Mouse (Mus musculus) 3134 (cell line): ENCODE measurements around the gene Klrg2.
"Not testable (repeated sequence)": the region's sequence is repeated elsewhere in the genome, so short reads cannot be mapped to it uniquely, and the experiment has no call there.

Source experiments
- DNase-seq: peaks from one replicate; pipeline ENCODE4 v3.0.0-alpha.2; 2011; ENCODE audit warnings: low spot score; ENCODE audit not compliant: insufficient read length; ENCODE audit errors: extremely low read depth

The Klrg2 gene

DNA sequence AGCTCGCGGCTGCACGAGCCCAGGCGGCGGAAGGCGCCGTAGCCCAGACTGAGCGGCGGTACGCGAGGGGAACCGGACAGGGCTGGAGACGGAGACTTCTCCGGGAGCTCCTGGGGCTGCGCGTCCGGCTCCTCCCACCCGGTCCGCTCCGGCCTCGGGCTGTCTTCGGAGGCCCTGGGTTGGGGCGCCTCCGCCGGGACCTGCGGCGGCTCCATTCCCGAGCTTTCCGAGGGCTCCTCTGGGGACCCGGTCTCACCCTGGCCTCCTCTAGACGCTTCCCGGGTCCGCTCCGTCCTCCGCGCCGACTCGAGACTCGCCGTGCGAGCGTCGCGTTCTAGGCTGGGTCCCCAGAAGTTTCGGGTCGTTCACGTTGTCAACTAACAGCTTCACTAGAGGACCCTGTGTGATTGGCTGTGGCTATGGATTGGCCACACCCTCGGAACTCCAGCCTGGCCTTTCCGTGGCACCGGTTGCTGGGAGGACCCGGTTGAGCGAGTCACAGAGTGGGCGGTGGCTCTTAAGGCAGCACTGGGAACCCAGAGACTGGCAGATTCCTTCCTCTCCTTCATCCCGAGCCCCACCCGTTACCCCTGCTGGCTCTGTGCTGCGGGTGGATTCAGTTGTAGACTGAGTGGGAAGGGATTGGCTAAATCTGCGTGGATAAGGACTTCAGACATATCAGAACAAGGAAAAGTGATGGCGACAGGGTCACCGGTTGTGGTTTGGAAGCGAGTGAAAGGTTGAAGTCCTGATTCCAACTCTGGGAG, at the start of gene Klrg2:
Klrg2 (minus strand) TSS at position 391 of the 767 bp plus-strand sequence.
- peak; percentile 93 for DNase-seq

DNA sequence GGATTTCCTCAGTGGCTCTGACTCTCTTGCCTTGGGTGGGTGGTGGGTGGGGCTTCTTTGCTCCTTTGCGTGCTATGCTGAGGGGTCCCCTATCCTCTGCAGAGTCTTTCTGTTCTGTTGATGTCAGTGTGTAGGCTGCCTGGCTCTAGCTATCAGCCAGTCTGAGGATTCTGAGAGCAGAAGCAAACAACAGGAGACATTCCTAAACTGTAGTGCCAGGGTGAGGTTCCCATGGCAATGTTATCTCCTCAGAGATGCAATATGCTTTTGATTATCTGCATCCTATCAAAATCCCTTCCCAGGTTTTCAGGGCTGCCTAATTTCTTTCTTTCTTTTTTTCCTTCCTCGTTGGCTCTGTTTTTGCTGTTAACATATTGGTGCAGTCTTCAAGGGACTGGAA, 45.5 kb upstream of the Klrg2 start:
- DNase-seq, result no peak

DNA sequence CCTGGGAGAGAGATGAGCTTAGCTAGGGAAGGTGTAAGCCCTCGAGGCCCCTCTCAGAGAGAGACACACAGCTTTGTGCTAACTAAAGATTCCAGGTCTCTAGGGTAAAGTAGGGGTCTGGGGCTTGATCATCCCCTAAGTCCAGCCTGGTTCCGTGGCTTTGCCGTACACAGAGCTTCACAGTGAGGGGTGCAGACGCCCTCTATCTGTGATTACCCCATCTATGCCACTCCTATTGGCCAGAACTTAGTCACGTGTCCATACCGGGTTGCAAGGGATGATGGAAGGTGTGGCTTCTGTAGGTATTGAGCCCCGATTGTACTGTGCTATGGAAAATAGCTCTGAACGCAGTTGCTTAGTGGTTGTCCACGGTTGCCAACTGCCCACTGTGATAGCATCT, 40.6 kb upstream of the Klrg2 start:
- DNase-seq, result no peak

DNA sequence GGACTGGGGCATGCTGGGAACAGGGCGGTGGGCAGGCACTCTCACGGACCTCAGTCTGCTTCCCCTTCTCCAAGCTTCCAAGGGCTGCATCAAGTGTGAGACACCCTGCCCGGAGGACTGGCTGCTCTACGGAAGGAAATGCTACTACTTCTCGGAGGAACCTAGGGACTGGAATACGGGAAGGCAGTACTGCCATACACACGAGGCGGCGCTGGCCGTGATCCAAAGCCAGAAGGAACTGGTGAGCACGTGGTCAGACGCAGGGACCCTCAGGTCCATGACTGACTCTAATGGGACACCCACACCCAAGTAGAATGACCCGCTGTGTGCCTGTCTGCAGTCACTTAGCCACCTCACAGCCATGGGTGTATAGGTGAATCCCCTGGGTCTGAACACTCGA, 39.7 kb upstream of the Klrg2 start:
- no peak for DNase-seq

DNA sequence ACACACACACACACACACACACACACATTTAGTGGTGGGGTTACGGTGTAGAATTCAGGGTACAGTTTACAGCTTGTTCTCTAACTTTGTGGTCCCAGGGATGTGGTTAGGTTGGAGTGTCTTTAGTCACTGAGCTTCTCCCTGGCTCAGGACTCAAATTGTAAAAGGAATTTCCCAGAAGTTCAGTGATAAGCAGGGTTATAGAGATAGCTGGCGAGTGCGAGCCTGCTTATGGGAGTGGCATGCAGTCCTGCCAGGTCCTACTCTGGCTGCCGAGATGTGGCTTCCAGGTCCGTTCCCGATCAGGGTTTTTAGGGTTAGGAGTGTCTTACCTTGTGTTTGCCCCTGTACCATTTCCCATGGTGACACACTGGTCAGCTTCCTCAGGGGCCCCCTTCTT, 39.2 kb upstream of the Klrg2 start:
- DNase-seq, result no peak

DNA sequence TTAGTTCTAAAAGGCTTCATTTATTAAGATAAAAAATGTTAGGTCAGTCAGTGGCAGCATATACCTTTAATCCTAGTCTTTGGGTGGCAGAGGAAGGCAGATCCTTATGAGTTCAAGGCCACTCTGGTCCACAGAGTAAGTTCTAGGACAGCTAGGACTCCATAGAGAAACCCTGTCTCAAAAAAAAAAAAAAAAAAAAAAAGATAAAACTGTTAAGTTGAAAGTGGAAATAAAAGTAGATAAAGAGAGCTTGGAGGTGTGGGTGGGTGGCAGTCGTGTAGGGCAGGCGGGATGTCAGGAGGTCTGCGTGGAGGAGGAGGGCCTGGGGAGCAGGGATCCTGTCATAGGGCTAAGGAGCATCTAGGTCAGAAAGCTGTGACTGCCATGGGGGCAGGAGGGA, 35.0 kb upstream of the Klrg2 start:
- DNase-seq, result no peak

DNA sequence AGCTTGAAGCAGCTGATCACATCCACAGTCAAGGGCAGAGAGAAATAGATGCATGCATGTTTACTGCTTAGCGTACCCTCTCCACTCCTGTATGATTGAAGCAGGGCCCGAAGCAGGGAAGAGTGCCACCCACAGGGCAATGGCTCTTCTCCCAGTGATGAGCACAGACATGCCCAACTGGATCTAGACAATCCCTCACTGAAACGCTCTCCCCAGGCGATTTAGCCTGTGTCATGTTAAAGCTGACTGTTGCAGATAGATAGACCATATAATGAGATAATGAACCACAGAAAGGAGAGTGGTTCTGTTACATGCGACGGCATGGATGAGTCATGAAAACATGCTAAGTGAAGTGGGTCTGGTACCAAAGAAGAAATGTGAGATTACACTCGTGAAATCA, 34.2 kb upstream of the Klrg2 start:
- DNase-seq, result no peak

DNA sequence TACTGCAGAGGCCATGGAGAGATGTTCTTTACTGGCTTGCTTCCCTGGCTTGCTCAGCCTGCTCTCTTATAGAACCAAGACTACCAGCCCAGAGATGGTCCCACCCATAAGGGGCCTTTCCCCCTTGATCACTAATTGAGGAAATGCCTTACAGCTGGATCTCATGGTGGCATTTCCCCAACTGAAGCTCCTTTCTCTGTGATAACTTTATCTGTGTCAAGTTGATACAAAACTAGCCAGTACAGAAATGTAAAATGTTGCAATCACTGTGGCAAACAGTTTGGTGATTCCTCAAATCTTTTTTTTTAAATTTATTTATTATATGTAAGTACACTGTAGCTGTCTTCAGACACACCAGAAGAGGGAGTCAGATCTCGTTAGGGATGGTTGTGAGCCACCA, 33.4 kb upstream of the Klrg2 start:
- not testable (repeated sequence) for DNase-seq

DNA sequence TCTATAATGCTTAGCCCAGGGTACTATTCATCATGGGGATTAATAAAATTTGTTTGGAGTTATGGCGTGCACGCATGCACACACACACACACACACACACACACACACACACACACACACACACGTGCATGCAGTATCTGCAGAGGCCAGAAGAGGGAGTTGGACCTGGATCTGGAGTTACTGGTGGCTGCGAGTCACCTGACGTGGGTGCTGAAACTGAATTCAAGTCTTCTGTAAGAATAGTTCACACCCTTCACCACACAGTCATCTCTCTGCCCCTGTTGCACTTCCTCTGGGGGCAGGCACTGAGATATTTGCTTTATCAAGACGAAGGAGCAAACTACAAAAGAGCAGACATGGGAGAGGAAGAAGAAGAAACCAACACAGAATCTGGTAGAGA, 32.5 kb upstream of the Klrg2 start:
- DNase-seq, result no peak

DNA sequence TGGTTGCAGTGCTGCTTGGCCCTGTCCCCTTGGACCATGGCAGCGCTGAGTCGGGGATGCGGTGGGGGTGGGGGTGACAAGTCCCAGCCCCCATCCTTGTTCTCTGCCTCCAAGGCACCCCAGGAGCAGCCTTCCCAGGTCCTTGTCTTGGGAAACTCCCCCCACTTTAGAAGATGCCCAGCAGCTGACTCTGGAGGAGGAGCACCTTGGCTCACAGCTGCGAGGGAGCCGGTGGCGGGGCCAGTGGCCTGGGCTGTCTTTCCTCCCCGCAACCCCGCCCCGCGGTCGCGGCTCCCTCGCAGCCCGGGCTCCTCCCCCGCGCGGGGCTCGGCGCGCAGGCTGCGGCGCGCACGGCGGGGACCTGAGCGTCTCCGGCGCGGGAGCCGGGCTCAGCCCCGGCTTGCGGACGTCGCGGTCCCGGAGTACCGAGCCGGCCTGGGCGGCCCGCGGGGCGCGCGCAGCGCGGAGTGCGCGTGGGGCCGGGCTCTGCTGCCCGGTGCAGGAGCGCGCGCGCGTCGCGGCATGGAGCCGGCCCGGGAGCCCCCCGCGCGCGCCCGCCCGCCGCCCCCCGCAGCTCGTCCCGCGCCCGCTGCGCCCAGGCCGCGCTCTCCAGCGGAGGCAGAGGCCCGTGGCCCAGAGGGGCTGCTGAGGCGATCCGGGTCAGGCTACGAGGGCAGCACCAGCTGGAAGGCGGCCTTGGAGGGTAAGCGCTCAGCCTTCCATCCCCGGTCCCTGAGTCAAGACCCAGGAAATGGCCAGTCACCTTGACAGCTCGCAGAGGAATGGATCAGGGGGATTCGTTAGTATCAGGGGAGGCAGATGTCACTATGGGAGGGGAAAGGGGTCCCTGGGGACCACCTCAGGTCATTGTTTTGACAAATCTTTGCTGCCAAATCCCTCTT, 25.9 kb upstream of the Klrg2 start, which contains the start of gene Clec2l:
Clec2l (plus strand) TSS at position 356 of the 902 bp plus-strand sequence.
- no peak for DNase-seq

DNA sequence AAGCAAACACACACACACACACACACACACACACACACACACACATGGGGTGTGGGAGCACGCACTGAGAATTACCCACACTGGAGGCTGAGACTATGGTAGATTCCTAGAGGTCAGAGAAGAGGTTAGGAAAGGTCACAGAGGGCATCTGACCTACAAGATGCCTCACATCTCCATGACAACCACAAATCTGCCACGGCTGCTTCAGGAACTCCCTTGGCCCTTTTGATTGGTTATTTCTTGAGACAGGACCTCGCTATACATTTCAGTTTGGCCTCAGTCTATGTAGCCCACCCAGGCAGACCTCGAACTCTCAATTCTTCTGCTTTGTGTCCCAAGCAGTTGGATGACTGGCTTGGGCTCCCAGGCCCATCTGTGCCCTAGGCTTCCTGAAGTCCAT, 24.6 kb upstream of the Klrg2 start:
- DNase-seq, result no peak

DNA sequence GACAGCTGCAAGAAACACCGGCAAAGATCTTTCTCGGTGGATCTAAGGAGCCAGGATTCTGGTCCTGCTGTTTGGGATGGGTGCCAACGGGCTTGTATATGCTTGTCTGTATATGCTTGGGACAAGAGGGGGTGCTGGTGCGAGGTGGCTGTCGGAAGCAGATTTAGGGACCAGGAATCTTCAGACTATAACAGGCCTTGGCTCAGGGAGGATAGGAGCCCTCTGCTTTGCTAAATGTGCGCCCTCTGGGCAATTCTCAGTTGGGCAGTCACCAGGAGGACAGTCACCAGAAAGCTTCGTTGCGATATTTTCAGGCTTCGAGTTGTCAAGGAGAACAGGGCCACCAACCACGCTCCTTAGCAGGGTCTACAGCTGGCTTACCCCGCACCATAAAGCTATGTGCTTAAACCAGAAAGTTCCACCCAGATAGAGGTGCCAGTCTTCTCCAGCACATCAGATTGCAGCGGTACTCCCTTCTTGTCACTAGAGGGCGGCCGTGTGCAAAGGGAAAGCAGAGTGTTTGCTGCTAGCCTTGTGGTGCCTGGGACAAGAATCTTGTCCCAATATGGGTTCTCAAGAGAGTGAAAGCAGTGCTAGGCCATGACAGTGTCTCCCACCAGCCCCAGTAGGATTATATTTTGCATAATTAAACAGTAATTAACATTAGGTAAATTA, 13.4 kb upstream of the Klrg2 start:
- DNase-seq, result peak; percentile 26

DNA sequence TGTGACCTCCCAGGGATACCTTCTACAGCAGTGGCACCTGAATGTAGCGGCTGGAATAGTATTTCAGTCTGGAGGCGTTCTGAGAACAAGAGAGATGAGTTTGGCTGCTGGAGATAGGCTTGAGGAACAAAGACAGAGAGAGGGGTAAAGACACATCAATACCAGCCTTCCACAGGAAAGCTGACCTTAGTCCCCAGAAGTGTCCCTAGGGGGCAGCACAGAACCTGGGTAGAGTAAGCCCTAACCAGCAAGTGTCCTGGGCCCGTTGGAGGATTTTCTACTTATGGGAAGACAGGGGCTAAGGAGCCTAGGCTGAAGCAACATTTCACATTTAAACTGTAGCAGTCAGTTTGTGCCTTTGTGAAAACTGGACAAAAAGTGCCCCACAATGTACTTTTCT, 12.5 kb upstream of the Klrg2 start:
- DNase-seq, result no peak

DNA sequence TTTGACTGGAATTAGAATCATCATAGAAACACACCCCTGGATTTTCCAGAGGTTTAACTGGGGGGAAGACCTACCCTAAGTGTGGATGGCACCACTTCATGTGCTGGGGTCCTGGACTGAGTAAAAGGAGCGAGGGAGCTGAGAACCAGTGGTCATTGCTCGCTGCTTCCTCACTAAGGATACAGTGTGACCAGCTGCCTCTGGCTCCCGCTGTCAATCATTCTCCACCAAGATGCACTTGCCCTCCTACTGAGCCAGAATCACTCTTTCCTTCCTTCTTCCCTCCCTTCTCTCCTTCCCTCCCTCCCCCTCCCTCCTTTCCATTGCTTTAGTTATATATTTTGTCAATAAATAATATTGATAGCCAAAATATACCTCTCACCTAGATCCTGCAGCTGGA, 6.0 kb upstream of the Klrg2 start:
- no peak for DNase-seq

DNA sequence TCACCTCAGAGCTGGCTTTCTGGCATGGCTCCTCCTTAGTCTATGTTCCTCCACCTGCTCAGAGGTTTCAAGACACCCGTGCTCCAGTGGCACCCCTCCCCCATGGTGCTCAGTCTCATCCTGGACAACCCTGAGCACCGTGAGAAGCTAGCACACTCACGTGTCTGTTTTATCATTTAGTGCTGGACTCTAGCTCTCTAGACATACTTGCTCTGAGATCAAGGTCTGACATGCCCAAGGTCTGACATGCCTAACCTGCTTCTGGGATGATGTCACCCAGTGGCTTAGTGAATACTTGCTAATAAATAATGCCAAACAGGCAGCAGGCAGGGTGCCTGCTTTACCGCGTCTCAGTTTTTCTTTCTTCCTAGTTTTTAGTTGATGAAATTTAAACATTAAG, 5.6 kb upstream of the Klrg2 start:
- no peak for DNase-seq

DNA sequence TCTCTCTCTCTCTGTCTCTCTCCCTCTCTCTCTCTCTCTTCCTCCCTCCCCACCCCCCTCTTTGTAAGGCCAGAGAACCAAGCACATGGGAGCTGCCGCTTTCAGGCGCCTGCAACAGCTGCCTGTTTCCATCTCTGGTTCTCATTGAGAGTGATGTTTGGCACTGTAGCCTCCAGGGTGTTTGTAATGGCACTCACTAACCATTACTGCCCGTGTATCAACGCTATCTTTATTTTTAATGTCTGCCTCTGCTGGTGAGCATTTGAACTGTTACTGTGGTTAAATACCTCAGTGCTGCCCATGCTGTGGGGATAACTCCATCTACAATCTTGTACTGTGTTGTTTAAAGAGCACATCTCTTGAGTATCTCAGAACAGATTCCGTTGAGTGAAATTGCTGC, 4.6 kb upstream of the Klrg2 start:
- no peak for DNase-seq

DNA sequence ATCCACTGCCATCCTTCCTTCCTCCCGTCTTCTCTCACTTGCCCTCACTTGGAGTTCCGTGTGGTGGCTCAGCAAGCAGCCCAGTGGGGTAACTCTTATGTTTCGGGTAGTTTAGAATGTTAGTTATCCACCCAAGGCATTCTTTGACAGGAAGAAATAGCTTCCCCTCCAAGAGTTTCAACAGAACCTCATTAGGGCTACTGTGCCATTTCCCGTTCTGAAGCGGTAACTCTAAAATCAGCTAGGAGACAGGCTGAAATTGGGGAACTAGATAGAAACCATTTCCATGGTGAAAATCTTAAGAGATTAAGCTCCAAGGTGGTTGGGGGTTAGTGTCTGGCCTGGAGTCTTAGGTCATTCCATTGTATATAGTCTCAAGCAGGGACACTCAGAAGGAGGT, 4.2 kb upstream of the Klrg2 start:
- no peak for DNase-seq

DNA sequence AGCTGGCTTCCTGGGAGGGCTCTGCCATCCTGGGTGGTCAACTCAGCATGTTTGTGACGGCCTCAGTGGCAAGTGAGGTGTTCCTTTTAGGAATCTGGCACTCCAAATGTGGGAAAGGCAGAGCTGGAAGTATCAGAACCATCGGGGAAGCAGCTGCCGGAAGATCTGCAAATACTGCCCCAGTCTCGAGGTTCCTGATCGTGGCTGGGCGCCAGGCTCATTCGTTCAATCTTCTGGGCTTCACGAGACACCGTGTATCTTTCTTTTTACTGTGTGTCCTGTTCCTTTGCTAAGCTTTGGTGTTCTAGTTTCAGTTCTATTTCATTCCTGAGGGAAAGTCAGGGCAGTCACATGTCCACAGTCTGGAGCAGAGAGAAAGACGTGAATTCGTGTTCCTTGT, 3.4 kb upstream of the Klrg2 start:
- no peak for DNase-seq

DNA sequence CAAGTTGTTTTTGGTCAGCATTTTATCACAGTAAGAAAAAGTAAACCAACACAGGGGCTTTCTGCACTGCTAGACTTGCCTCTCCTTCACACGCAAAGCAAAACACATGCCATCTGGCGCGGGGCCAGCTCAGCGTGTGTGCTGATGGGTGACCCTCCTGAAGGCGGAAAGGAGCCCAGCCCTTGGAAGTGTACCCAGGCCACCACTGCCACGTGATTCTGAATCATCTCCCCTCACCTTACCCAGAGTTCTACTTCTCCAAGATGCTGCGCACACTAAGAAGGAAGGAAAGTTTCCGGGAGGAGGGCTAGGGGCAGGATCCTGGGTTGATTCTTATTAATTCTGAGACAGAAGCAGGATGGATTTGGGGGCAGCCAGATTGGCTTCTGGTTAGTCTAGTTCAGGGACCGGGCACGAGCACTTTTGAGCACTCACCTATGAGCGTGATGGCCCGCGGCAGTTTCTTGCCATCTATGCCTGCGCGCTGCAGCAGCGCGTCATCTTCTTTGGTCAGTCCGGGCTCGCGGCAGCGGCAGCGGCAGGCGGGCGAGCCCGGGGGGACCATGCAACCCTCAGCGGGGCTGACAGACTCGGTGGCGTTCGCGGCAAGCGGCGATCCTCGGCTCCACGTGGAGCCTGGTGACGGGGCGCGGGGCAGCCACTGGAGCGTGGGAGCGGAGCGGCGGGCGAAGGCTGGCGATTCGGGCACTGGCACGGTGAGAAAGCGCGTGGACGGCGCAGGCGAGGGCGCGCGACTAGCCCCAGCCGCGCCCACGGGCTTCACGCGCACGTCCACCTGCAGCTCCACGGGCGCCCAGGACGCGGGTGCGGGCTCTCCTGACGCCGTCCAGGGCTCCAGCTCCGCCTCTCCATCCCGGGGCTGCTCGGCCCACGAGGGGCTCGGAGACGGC, 846 bp downstream of the Klrg2 start:
- DNase-seq, result peak; percentile 70

DNA sequence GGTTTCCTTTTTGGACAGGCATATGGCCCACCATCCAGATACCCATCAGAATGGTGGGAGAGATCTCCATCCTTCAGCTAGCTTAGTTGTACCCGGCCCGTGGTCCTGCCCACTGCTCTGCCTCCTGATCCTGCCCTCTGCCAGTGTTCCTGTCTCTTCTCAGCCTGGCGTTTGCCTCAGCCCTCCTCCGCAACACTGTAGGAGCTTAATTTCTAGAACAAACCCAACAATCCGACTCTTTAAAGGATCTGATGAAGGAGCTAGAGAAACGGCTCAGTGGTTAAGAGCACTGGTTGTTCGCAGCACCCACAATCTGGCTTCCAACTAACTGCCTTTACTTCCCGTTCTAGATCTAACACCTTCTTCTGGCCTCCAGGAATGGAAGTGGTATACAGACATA, 2.6 kb downstream of the Klrg2 start:
- no peak for DNase-seq
